Mouse (Mus musculus) CD4-positive, CD25-positive, alpha-beta regulatory T cell, adult 4 months (primary cell): Measurements from ENCODE around the gene Cers5. TPM values are rescaled to one million over a fixed set of nuclear protein-coding genes. Genes with fewer than 3 reads are reported as not detected.

Experiments used
- ATAC-seq: one replicate; pipeline ENCODE4 v1.8.0; 2017
- polyA plus RNA-seq, 2 experiments: library from polyadenylated mRNA; unstranded; fragments of 100-300 nt; shearing (Covaris generic); gene quantifications; one replicate each; pipeline ENCODE4 v1.2.1; 2017

Gene Cers5
- polyA plus RNA-seq, 2 experiments from 2014 or later, result 54.4 to 64.6 TPM

- ATAC-seq, result no peak
Measured at GRCm38 (mm10) chr15:99704881-99705280, 67.8 kb downstream of the Cers5 start.

GRCm38 (mm10) chr15:99704041-99704681 is 68.5 kb downstream of the Cers5 start:
- no peak for ATAC-seq

GRCm38 (mm10) chr15:99703676-99704040 is 69.0 kb downstream of the Cers5 start:
- ATAC-seq, result no peak

GRCm38 (mm10) chr15:99703104-99703503 is 69.6 kb downstream of the Cers5 start:
- ATAC-seq, result no peak

GRCm38 (mm10) chr15:99701999-99702900 is 70.4 kb downstream of the Cers5 start, which contains the start of gene Smarcd1:
TSS of gene Smarcd1 (plus strand) at chr15:99702129.
- peak; percentile 86 for ATAC-seq

- peak; percentile 11 for ATAC-seq
Measured at GRCm38 (mm10) chr15:99701640-99701998, 71.1 kb downstream of the Cers5 start.

- ATAC-seq, result no peak
Measured at GRCm38 (mm10) chr15:99700219-99701106, 72.2 kb downstream of the Cers5 start.

- ATAC-seq, result no peak
Measured at GRCm38 (mm10) chr15:99699715-99700114, 73.0 kb downstream of the Cers5 start.

GRCm38 (mm10) chr15:99698533-99699085 is 74.1 kb downstream of the Cers5 start:
- no peak for ATAC-seq

- ATAC-seq, result no peak
Measured at GRCm38 (mm10) chr15:99697309-99697708, 75.4 kb downstream of the Cers5 start.

- ATAC-seq, result no peak
Measured at GRCm38 (mm10) chr15:99691976-99692375, 80.7 kb downstream of the Cers5 start.

- no peak for ATAC-seq
Measured at GRCm38 (mm10) chr15:99690924-99691323, 81.8 kb downstream of the Cers5 start.

GRCm38 (mm10) chr15:99688712-99689111 is 84.0 kb downstream of the Cers5 start:
- ATAC-seq, result no peak

Other genes with a start within 250 kb of the Cers5 start
- under 1 TPM in 1 of 2 experiments, not detected in 1; 0.03 TPM for gene Faim2, start 244.7 kb downstream of the Cers5 start, polyA plus RNA-seq
- not detected for gene Aqp2, start 193.8 kb downstream of the Cers5 start, polyA plus RNA-seq
- gene Aqp5, start 182.1 kb downstream of the Cers5 start, polyA plus RNA-seq, result not detected
- gene Aqp6, start 171.5 kb downstream of the Cers5 start, polyA plus RNA-seq, result not detected
- gene Racgap1, start 121.2 kb downstream of the Cers5 start, polyA plus RNA-seq, result 10 to 100 TPM; 17.6 to 18.2 TPM
- gene Asic1, start 102.5 kb downstream of the Cers5 start, polyA plus RNA-seq, result under 1 TPM in 1 of 2 experiments, not detected in 1; 0.52 TPM
- gene Smarcd1, start 70.8 kb downstream of the Cers5 start, polyA plus RNA-seq, result 10 to 100 TPM; 10.0 to 14.8 TPM
- not detected for gene Gm17349, start 67.4 kb downstream of the Cers5 start, polyA plus RNA-seq
- under 1 TPM in 1 of 2 experiments, not detected in 1; 0.41 TPM for gene Gpd1, start 55.4 kb downstream of the Cers5 start, polyA plus RNA-seq
- 100 to 1,000 TPM; 139 to 168 TPM for gene Cox14, start 47.3 kb downstream of the Cers5 start, polyA plus RNA-seq
- 1 to 10 TPM; 3.0 to 3.6 TPM for gene Lima1, start 102.6 kb upstream of the Cers5 start, polyA plus RNA-seq
- gene Fam186a, start 194.2 kb upstream of the Cers5 start, polyA plus RNA-seq, result not detected
- gene Larp4, start 197.2 kb upstream of the Cers5 start, polyA plus RNA-seq, result 10 to 100 TPM; 37.0 to 47.8 TPM